Mouse (Mus musculus): Measurements from ENCODE around the gene Sema7a.

DNA sequence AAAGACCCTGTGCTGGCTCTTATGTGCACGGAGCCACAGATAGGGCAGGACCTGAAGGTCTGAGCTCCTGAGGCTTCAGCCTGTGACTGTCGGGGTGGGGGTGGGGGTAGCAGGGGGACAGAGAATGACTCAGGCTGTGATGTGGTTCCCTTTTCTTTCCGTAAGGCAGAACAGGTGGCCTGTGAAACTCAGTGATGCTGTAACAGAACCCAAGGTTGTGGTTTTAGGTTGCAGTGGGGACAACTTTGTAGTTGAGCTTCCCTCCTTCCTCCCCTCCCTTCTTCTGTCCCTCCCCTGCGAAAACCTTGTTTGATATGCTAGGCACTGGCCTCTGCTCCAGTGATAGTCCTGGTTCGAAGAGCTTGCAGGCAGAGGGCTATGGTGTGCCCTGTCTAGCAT is 16.9 kb downstream of the Sema7a start:
- TF ChIP-seq GATA1 (IDR thresholded peaks at IDR 0.05; ENCODE audit: borderline replicate concordance, low read length) = no peak
- no peak for TF ChIP-seq FLI1 (IDR thresholded peaks at IDR 0.05; ENCODE audit: low read length)
